Mouse (Mus musculus) embryonic facial prominence, embryonic 14.5 days (tissue): ENCODE data around the gene AU018091. TPM values are rescaled to one million over a fixed set of nuclear protein-coding genes. Genes with fewer than 3 reads are reported as not detected.
"Not testable (repeated sequence)": the region's sequence is repeated elsewhere in the genome, so short reads cannot be mapped to it uniquely, and the experiment has no call there.

Experiments used
- ATAC-seq: fragments of 200-750 bp; cut with Nextera tagmentation; 2 replicates; pipeline ENCODE4 v1.8.0; 2017; ENCODE audit warnings: low read depth, moderate number of reproducible peaks, moderate TSS enrichment
- DNase-seq: peaks from one replicate; pipeline ENCODE4 v3.0.0-alpha.2; 2015; ENCODE audit warnings: low spot score
- H3K27ac ChIP-seq: fragments of 300-500 bp; sonication (generic); replicated peaks from 2 replicates; pipeline ENCODE4 v1.5.1; 2014; ENCODE audit warnings: low read depth, mild to moderate bottlenecking, low read length, moderate library complexity
- H3K27me3 ChIP-seq: fragments of 300-500 bp; sonication (generic); replicated peaks from 2 replicates; pipeline ENCODE4 v1.6.1; 2014; ENCODE audit warnings: low read length; ENCODE audit not compliant: control insufficient read depth, insufficient read depth
- H3K36me3 ChIP-seq: fragments of 300-500 bp; sonication (generic); 2 replicates; pipeline ENCODE4 v1.6.1; 2014; ENCODE audit warnings: low read length, mixed read lengths; ENCODE audit not compliant: control insufficient read depth, insufficient read depth
- H3K4me1 ChIP-seq: fragments of 300-500 bp; sonication (generic); 2 replicates; pipeline ENCODE4 v1.6.1; 2014; ENCODE audit warnings: antibody characterized with exemption, low read length; ENCODE audit not compliant: control insufficient read depth, insufficient read depth
- H3K4me2 ChIP-seq: fragments of 300-500 bp; sonication (generic); 2 replicates; pipeline ENCODE4 v1.6.1; 2014; ENCODE audit warnings: low read depth, mild to moderate bottlenecking, low read length, moderate library complexity, mixed read lengths
- H3K4me3 ChIP-seq: fragments of 300-500 bp; sonication (generic); 2 replicates; pipeline ENCODE4 v1.5.1; 2014; ENCODE audit warnings: low read depth, mild to moderate bottlenecking, low read length
- H3K9ac ChIP-seq: fragments of 300-500 bp; sonication (generic); 2 replicates; pipeline ENCODE4 v1.6.1; 2014; ENCODE audit warnings: low read depth, mild to moderate bottlenecking, low read length, moderate library complexity, mixed read lengths
- H3K9me3 ChIP-seq: fragments of 300-500 bp; sonication (generic); 2 replicates; pipeline ENCODE4 v1.6.1; 2016; ENCODE audit warnings: low read length; ENCODE audit not compliant: control insufficient read depth
- WGBS: fragments of 180-500 bp; shearing (Covaris S2); extraction: QIAGEN DNeasy Blood & Tissue Kit; methylation state at CpG from one replicate; pipeline ENCODE4 v1.1.7; 2014; 5-methylcytosine and 5-hydroxymethylcytosine counted together
- polyA plus RNA-seq: library from polyadenylated mRNA; unstranded; fragments of >200 nt; fragmentation: Nextera tagmentation; extraction: Ambion mirVana; gene quantifications from 2 replicates; pipeline ENCODE4 v1.2.1, GENCODE M21; 2014

The AU018091 gene
- polyA plus RNA-seq, 1 experiment from 2014 or later: 0.10 TPM

DNA sequence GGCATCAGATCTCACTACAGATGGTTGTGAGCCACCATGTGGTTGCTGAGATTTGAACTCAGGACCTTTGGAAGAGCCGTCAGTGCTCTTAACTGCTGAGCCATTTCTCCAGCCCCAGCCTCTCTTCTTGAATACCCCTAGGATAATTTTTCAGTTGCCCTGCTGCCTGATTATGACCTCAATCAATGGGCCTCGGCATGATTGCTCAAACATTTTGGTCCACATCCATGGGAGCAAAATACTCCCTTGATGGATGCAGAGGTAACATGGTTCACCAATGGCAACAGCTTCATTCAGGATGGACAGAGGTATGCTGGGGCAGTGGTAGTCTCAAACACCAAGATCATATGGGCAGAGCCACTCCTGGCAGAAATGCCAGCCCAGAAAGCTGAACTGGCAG is 17.7 kb upstream of the AU018091 start:
- WGBS: 78% methylated on average over 2 of the region's 2 CpGs
- not testable (repeated sequence) for H3K9ac ChIP-seq, H3K4me1 ChIP-seq, H3K27ac ChIP-seq, DNase-seq, H3K4me3 ChIP-seq, H3K36me3 ChIP-seq, H3K27me3 ChIP-seq, ATAC-seq, H3K4me2 ChIP-seq, H3K9me3 ChIP-seq

- Histone ChIP-seq H3K27ac (no peak overlapping the region), H3K36me3 (no peaks in the 10 kb centered on the region), H3K4me1 (no peaks in the 10 kb centered on the region), H3K9ac (no peak overlapping the region), H3K4me3 (no peak overlapping the region), H3K4me2 (no peak overlapping the region), H3K27me3 (no peaks in the 10 kb centered on the region), H3K9me3 (no peaks in the 10 kb centered on the region)
- DNase-seq (no peak), ATAC-seq (no peak)
- 80% methylated on average over 1 of the region's 1 CpGs for WGBS
Observed at GRCm38 (mm10) chr7:3186136-3186535, 17.1 kb upstream of the AU018091 start.

GRCm38 (mm10) chr7:3184394-3184793 is 15.4 kb upstream of the AU018091 start:
- Histone ChIP-seq H3K27ac (no peak overlapping the region), H3K9ac (no peak overlapping the region), H3K4me3 (no peak overlapping the region), H3K4me2 (no peak overlapping the region), H3K9me3 (no peaks in the 10 kb centered on the region), H3K27me3 (no peaks in the 10 kb centered on the region), H3K4me1 (no peaks in the 10 kb centered on the region), H3K36me3 (no peaks in the 10 kb centered on the region)
- 43% methylated on average over 4 of the region's 4 CpGs for WGBS
- ATAC-seq (no peak), DNase-seq (no peak)

- ATAC-seq, H3K9ac ChIP-seq, H3K9me3 ChIP-seq, H3K27ac ChIP-seq, DNase-seq, H3K36me3 ChIP-seq, H3K4me1 ChIP-seq, H3K4me2 ChIP-seq, H3K27me3 ChIP-seq, H3K4me3 ChIP-seq: not testable (repeated sequence)
- 88% methylated on average over 14 of the region's 24 CpGs for WGBS
Observed at GRCm38 (mm10) chr7:3180958-3181357, 12.0 kb upstream of the AU018091 start.

DNA sequence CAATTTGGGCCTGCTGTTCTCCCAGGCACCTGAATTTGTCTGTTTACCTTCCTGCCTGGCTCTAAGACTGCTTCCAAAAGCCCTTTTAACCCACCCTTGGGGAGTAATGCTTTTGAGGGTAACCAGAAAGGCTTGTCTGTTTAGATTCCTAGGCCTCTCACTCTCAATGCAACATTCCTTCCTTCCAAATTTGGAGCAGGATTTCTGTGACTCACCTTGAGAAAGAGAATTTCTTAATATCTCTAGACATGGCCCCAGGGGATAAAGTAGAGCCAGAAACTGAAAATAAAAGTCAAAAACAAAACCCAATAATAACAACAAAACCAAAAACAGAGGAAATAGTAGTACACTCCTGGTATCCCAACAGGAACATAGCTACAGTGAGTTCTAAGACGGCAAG is 707 bp downstream of the AU018091 start:
- Histone ChIP-seq H3K9ac (no peak overlapping the region), H3K4me2 (no peak overlapping the region), H3K4me3 (no peak overlapping the region), H3K27me3 (no peaks in the 10 kb centered on the region), H3K36me3 (no peaks in the 10 kb centered on the region), H3K9me3 (0 out of 2 replicates have a peak, but pooled peaks cover 2% of the 10 kb centered on the region), H3K27ac (no peak overlapping the region), H3K4me1 (no peaks in the 10 kb centered on the region)
- ATAC-seq: no peak
- DNase-seq: peak; percentile 40
- 76% methylated on average over 1 of the region's 1 CpGs for WGBS

DNA sequence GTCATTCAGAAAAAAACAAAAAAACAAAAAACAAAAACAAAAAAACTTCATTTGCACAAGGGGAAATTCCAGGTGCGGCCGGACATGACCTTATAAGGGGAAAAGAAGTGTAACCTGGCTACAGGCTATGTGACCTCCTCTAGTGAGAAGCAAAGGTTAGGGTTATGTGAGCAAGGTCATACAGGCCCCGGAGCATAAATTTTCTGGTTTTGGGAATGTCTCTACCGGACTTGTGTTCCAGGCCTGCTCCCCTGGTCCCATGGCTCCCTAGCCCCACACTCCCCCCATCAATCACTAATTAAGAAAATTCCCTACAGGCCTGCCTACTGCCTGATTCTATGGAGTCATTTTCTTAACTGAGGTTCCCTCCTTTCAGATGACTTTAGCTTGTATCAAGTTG is 2.7 kb downstream of the AU018091 start:
- H3K36me3 ChIP-seq: no peaks in the 10 kb centered on the region
- H3K27ac ChIP-seq: no peak overlapping the region
- no peak for DNase-seq
- no peak for ATAC-seq
- no peak overlapping the region for H3K4me2 ChIP-seq
- H3K9me3 ChIP-seq: 0 out of 2 replicates have a peak, but pooled peaks cover 2% of the 10 kb centered on the region
- no peak overlapping the region for H3K4me3 ChIP-seq
- H3K4me1 ChIP-seq: no peaks in the 10 kb centered on the region
- no peak overlapping the region for H3K9ac ChIP-seq
- WGBS: 80% methylated on average over 4 of the region's 4 CpGs
- H3K27me3 ChIP-seq: no peaks in the 10 kb centered on the region

DNA sequence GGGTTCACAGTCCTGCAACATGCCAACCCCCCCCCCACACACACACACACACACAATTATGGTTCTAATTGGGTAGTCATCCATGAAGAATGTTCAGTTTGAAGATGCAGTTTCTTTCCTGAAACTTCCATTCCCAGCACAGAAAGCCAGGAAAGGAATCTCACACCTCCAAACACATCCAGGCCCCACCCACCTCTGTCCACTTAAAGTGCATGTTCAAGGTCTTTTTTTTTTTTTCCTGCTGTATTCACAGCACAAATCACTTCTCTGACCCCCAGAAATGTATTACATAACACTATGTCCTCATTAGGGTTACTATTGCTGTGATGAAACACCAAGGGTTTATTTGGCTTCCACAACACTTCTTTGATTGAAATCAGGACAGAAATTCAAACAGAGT is 4.0 kb downstream of the AU018091 start:
- Histone ChIP-seq H3K9me3 (0 out of 2 replicates have a peak, but pooled peaks cover 2% of the 10 kb centered on the region), H3K4me3 (no peak overlapping the region), H3K27ac (no peak overlapping the region), H3K27me3 (no peaks in the 10 kb centered on the region), H3K4me1 (no peaks in the 10 kb centered on the region), H3K4me2 (no peak overlapping the region), H3K9ac (no peak overlapping the region), H3K36me3 (no peaks in the 10 kb centered on the region)
- ATAC-seq: no peak
- DNase-seq: no peak

DNA sequence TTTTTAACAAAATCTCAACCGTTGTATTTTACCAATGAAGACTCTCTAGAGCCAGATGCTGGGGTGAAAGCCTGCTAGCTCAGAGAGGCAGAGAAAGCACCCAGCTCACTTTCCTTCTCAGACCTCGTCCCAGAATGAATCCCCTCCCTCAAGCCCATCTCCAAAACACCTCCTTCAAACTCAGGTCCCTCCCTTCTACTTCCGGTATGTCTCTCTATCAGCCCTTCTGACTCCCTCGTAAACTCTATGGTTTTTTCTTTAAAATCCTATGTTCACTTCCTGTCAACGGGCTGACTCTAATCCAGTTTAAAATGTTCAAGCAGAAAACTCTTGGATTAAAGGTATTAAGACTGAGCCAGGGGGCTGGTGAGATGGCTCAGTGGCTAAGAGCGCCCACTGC is 4.6 kb downstream of the AU018091 start:
- no peaks in the 10 kb centered on the region for H3K4me1 ChIP-seq
- 0 out of 2 replicates have a peak, but pooled peaks cover 2% of the 10 kb centered on the region for H3K9me3 ChIP-seq
- H3K36me3 ChIP-seq: no peaks in the 10 kb centered on the region
- H3K4me2 ChIP-seq: no peak overlapping the region
- DNase-seq (no peak), ATAC-seq (no peak)
- no peak overlapping the region for H3K9ac ChIP-seq
- no peak overlapping the region for H3K27ac ChIP-seq
- 73% methylated on average over 6 of the region's 6 CpGs for WGBS
- no peaks in the 10 kb centered on the region for H3K27me3 ChIP-seq
- no peak overlapping the region for H3K4me3 ChIP-seq

- no peaks in the 10 kb centered on the region for H3K4me1 ChIP-seq
- H3K4me3 ChIP-seq: no peak overlapping the region
- no peak overlapping the region for H3K9ac ChIP-seq
- no peaks in the 10 kb centered on the region for H3K27me3 ChIP-seq
- ATAC-seq (no peak), DNase-seq (no peak)
- H3K4me2 ChIP-seq: no peak overlapping the region
- no peaks in the 10 kb centered on the region for H3K36me3 ChIP-seq
- H3K27ac ChIP-seq: no peak overlapping the region
- WGBS: 88% methylated on average over 1 of the region's 1 CpGs
- H3K9me3 ChIP-seq: no peaks in the 10 kb centered on the region
Observed at GRCm38 (mm10) chr7:3150376-3150775, 18.6 kb downstream of the AU018091 start.
